Comparison of ENCODE assay signal across 8 mouse cellular contexts in genomic region chr10:75365231-75365633, GRCm38 (mm10). TPM values are rescaled to one million over a fixed set of nuclear protein-coding genes. Genes with fewer than 3 reads are reported as not detected.
DNase-seq lines count a peak whose midpoint lies in the region; ATAC-seq lines count a peak whose summit lies in the region.

No protein-coding gene starts in this region.

- no peak overlapping the region for H3K27ac ChIP-seq in hindbrain, embryonic 14.5 days

- WGBS in hindbrain, embryonic 14.5 days = 57% methylated on average over 6 of the region's 6 CpGs

- no peak for ATAC-seq in hindbrain, embryonic 14.5 days (ENCODE audit: low FRiP score)

- H3K4me2 ChIP-seq in hindbrain, embryonic 14.5 days (replicated peaks) = 0 out of 2 replicates have a peak overlapping the region, but pooled peaks have one; percentile 10

- DNase-seq in lung, adult 18-20 months = peak; percentile 15 to 26
- DNase-seq in lung, postnatal 36 days = no peak
- DNase-seq in R1 (ENCODE audit: low read depth, low spot score) = peak; percentile 82
- no peak for DNase-seq in hindbrain, embryonic 14.5 days (ENCODE audit: low spot score)
- DNase-seq in naive thymus-derived CD4-positive, alpha-beta T cell, adult 2 months (ENCODE audit: low read depth) = peak; percentile 51
- DNase-seq in frontal cortex, adult 2 months (ENCODE audit: extremely low spot score in 1 of 2, low spot score in 1 of 2) = no peak
- DNase-seq in left cerebral cortex, adult 18-20 months (ENCODE audit: low spot score in 2 of 2) = no peak
- DNase-seq in c-Kit-positive CD71-positive TER-119-positive erythroid progenitor cells, embryonic 14.5 days (ENCODE audit: low spot score) = no peak

- no peak overlapping the region for H3K9ac ChIP-seq in hindbrain, embryonic 14.5 days

- H3K4me1 ChIP-seq in hindbrain, embryonic 14.5 days (replicated peaks; ENCODE audit: control insufficient read depth, insufficient read depth, low read length) = peaks cover 7% of the 10 kb centered on the region; the same call in 1 of the 2 replicates

- no peaks in the 10 kb centered on the region for H3K9me3 ChIP-seq in hindbrain, embryonic 14.5 days (ENCODE audit: control insufficient read depth, low read length)

- no peaks in the 10 kb centered on the region for H3K36me3 ChIP-seq in hindbrain, embryonic 14.5 days (replicated peaks; ENCODE audit: control insufficient read depth, insufficient read depth)

- H3K27me3 ChIP-seq in hindbrain, embryonic 14.5 days (ENCODE audit: control insufficient read depth, insufficient read depth, low read length) = no peaks in the 10 kb centered on the region

- H3K4me3 ChIP-seq in hindbrain, embryonic 14.5 days (replicated peaks; ENCODE audit: low read length) = no peak overlapping the region; the same call in 1 of the 2 replicates

RNA-seq across cellular contexts. Expression of gene Upb1, which starts 35.7 kb away (rescaled TPM):
- 0.55 and 0.97 TPM in 2 replicates for polyA plus RNA-seq in hindbrain, embryonic 14.5 days (2014; fragmentation: Nextera tagmentation; extraction: Ambion mirVana)
- 0.16 and 0.21 TPM in 2 replicates for polyA plus RNA-seq in frontal cortex, adult 2 months (2012; rRNA removed)
- under 1 TPM; 0.37 to 0.63 TPM for total RNA-seq in left cerebral cortex, adult 18-20 months (2021)

RNA-seq across cellular contexts. Expression of gene Adora2a, which starts 48.6 kb away (rescaled TPM):
- polyA plus RNA-seq in hindbrain, embryonic 14.5 days (2014; fragmentation: Nextera tagmentation; extraction: Ambion mirVana) = 4.9 and 5.2 TPM in 2 replicates
- polyA plus RNA-seq in frontal cortex, adult 2 months (2012; rRNA removed) = 9.6 and 13.3 TPM in 2 replicates
- total RNA-seq in left cerebral cortex, adult 18-20 months (2021) = 10 to 100 TPM; 17.3 to 35.0 TPM

Comparison
In these comparisons a context has a peak if more than half of its experiments do, and no peak if none do; other contexts are left out.
1. DNase-seq: peak in lung, adult 18-20 months (2 of 2), R1 (single experiment) and naive thymus-derived CD4-positive, alpha-beta T cell, adult 2 months (single experiment); none in lung, postnatal 36 days (single experiment), hindbrain, embryonic 14.5 days (single experiment), frontal cortex, adult 2 months (0 of 2), left cerebral cortex, adult 18-20 months (0 of 2) and c-Kit-positive CD71-positive TER-119-positive erythroid progenitor cells, embryonic 14.5 days (single experiment).